Mouse (Mus musculus): ENCODE data around the gene Qars.

Qars gene

GRCm38 (mm10) chr9:108530954-108531353 is 23.4 kb downstream of the Qars start:
- DNase-seq (ENCODE audit: low spot score in 2 of 2) = no peak

GRCm38 (mm10) chr9:108531496-108531895 is 24.0 kb downstream of the Qars start:
- DNase-seq (ENCODE audit: low spot score in 2 of 2) = no peak

DNA sequence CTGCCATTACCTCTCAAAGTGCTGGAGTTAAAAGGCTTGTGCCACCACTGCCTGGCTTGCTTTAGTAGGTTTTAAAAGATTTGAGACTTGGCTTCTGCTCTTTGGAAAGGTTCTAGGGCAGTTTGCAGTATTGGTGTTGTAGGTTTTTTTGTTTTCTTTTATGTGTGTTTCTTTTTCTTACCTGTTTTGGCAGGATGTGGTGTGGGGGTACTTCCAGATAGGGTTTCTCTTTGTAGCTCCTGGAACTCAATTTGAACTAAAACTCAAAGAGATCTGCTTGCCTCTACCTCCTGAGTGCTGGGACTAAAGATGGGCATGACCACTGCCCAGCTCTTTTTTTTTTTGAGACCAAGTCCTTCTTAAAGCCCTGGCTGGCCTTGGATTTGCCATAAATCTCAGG is 33.3 kb downstream of the Qars start:
- DNase-seq (ENCODE audit: low spot score in 2 of 2) = no peak

GRCm38 (mm10) chr9:108545986-108546385 is 38.5 kb downstream of the Qars start:
- DNase-seq (ENCODE audit: low spot score in 2 of 2) = no peak

GRCm38 (mm10) chr9:108546875-108547274 is 39.4 kb downstream of the Qars start:
- DNase-seq (ENCODE audit: low spot score in 2 of 2) = no peak

DNA sequence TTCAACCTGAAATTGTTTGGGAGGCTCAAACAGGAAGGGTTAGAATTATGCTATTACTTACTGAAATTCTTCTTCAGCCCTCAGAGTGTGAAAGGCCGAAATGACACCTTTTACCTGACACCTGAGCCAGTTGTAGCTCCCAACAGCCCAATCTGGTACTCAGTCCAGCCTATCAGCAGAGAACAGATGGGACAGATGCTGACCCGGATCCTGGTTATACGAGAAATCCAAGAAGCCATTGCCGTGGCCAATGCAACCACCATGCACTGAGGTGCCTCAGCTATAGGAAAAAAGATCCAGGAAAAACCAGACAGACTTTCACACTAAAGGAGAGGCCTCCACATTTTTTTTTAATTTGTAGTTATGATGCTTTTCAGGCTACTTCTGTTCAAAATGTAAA is 51.7 kb downstream of the Qars start:
- no peak for DNase-seq (ENCODE audit: low spot score in 2 of 2)

DNA sequence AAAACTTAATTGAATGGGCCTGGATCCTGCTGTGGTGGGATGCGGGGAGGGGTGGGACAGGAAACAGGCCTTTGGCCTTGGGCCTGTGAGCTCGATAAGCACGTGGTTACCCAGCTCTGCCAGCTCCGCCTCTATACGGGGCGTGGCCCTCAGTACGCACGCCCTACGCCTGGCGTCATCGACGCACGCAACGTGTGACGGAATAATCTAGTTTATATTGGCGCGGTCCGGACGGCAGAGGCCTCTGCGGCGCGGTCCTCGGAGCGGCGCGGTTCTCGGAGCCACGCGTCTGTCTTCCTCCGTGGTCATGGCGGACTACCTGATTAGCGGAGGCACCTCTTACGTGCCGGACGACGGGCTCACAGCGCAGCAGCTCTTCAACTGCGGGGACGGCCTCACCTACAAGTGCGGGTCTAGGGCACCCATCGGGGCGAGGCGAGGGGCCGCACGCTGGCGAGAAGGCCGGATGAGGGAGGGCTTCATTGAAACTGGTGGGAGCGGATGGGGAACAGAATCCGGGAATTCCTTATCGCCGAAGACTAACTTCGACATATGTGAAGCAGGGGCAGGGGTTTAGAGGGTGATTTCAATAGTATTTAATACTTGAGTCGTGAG is 52.8 kb downstream of the Qars start, which contains the start of gene Impdh2:
Impdh2 (plus strand) TSS at position 60 of the 615 bp plus-strand sequence.
- peak; percentile 90 to 92 for DNase-seq (ENCODE audit: low spot score in 2 of 2)

- no peak for DNase-seq (ENCODE audit: low spot score in 2 of 2)
Measured at GRCm38 (mm10) chr9:108563671-108564070, 56.2 kb downstream of the Qars start.

DNA sequence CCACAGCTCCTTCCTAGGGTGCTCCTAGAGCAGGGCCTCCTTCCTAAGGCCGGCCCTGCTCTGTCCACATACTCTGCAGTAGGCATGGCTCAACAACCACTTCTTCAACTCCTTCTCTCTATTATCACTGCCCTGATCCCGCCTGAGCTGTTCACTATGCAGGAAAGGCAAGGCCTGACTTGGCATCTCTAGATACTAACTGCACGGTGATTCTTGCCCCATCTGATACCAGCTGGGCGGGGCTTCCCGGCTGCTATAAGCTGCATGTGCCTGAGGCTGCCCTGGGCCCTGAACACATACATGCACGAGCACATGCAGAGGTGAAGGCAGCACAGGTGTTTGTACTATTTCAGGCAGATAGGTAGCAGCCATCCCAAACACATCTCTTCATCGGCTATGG is 56.6 kb downstream of the Qars start:
- no peak for DNase-seq (ENCODE audit: low spot score in 2 of 2)
